Mouse (Mus musculus): Measurements from ENCODE around the gene A630001G21Rik.
A peak's percentile ranks its signal among the peaks of the same experiment; 100 is the strongest.

DNA sequence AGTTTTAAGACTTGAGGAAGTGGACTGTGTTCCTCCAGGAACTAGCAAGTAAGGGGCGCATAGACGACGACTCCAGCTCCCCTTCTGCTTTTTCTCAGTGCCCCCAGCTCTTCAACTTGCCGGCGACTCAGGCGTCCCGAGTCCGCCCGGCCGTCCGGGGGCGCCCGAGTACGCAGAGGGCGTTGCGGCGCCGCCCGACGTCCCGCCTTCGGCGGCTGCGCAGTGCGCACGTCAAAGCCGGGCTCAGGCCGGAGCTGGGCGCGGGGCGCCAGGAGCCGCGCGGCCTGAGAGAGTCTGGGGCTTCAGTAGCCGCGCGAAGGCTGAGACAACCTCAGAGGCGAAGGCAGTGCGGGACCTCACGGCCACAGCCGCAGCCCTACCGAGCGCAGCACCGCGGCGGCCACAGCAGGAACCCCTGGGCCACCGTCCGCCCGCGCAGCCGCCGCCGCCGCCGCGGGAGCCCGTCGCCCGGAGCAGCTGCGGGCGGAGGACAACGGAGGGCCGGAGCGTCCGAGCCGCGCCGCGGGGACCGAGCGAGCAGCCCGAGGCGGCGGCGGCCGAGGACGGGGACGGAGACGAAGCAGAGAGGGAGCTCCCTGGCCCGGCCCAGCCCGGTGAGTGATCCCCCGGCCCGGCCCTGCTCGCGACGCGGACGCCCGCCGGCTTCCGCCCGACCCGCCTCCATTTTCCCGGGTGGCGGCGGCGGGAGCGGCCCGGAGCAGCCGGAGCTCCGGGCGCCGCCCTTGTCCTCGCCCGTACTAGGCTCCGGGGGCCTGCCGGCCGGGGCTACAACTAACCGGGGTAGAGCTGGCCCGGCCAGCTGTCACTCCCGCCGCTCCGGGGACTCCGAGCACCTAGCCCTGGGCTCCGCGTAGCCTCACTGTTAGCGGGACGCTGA is 15.0 kb upstream of the A630001G21Rik start, which contains the start of gene Cab39:
- TF ChIP-seq CHD2 (IDR thresholded peaks at IDR 0.05; ENCODE audit: low read depth, low read length) (no peak), ZNF384 (IDR thresholded peaks at IDR 0.05; ENCODE audit: low read depth, low read length) (no peak), HCFC1 (IDR thresholded peaks at IDR 0.05; ENCODE audit: borderline replicate concordance, insufficient read depth, low read length) (peak; percentile 64; the same call in 1 of the 2 replicates), MAFK (IDR thresholded peaks at IDR 0.05; ENCODE audit: insufficient read depth, low read depth, low read length) (no peak)
